Mouse (Mus musculus) MEL (cell line): ENCODE measurements around the gene Gm4858.
A peak's percentile ranks its signal among the peaks of the same experiment; 100 is the strongest.

Source experiments
- CHD2 ChIP-seq: IDR thresholded peaks from 2 replicates; pipeline ENCODE4 v1.6.1; 2011; ENCODE audit warnings: low read length, improper control_type of control experiment
- CTCF ChIP-seq, 3 experiments: IDR thresholded peaks in 2 of 3; conservative IDR thresholded peaks in 1 of 3; 2 replicates each; pipeline ENCODE4 v1.5.1; 2011 to 2012; ENCODE audit warnings: low read length in 3 of 3, low read depth in 2 of 3, mild to moderate bottlenecking in 2 of 3, improper control_type of control experiment in 1 of 3, inconsistent platforms in 1 of 3, mixed read lengths in 1 of 3, moderate library complexity in 1 of 3; ENCODE audit not compliant: control insufficient read depth in 1 of 3, insufficient read depth in 1 of 3, poor library complexity in 1 of 3, severe bottlenecking in 1 of 3
- EP300 ChIP-seq, 2 experiments: IDR thresholded peaks; 2 replicates each; pipeline ENCODE4 v1.6.1; 2011; ENCODE audit warnings: improper control_type of control experiment in 2 of 2, low read length in 2 of 2, low read depth in 1 of 2, mild to moderate bottlenecking in 1 of 2
- JUND ChIP-seq: IDR thresholded peaks from 2 replicates; pipeline ENCODE4 v1.6.1; 2011; ENCODE audit warnings: low read depth, mild to moderate bottlenecking, improper control_type of control experiment, low read length
- MAFK ChIP-seq: IDR thresholded peaks from 2 replicates; pipeline ENCODE4 v1.6.1; 2011; ENCODE audit warnings: low read depth, mild to moderate bottlenecking, low read length, improper control_type of control experiment, borderline replicate concordance
- MXI1 ChIP-seq: IDR thresholded peaks from 2 replicates; pipeline ENCODE4 v1.6.1; 2011; ENCODE audit warnings: mild to moderate bottlenecking, low read depth, low read length, improper control_type of control experiment
- POLR2A ChIP-seq, 2 experiments: IDR thresholded peaks; 2 replicates each; pipeline ENCODE4 v1.6.1; 2011 to 2012; ENCODE audit warnings: low read length in 2 of 2, mild to moderate bottlenecking in 2 of 2, control low read depth in 1 of 2, improper control_type of control experiment in 1 of 2, low read depth in 1 of 2, moderate library complexity in 1 of 2; ENCODE audit not compliant: control insufficient read depth in 1 of 2, insufficient read depth in 1 of 2, poor library complexity in 1 of 2
- SMC3 ChIP-seq: IDR thresholded peaks from 2 replicates; pipeline ENCODE4 v1.6.1; 2011; ENCODE audit warnings: low read depth, low read length, improper control_type of control experiment
- USF2 ChIP-seq, 2 experiments: IDR thresholded peaks; 2 replicates each; pipeline ENCODE4 v1.6.1; 2011 to 2012; ENCODE audit warnings: improper control_type of control experiment in 2 of 2, low read length in 2 of 2, borderline replicate concordance in 1 of 2, inconsistent platforms in 1 of 2, low read depth in 1 of 2, mild to moderate bottlenecking in 1 of 2; ENCODE audit not compliant: insufficient read depth in 1 of 2
- ZC3H11A ChIP-seq: IDR thresholded peaks from 2 replicates; pipeline ENCODE4 v1.6.1; 2012; ENCODE audit warnings: low read depth, mild to moderate bottlenecking, inconsistent platforms, low read length, improper control_type of control experiment

DNA sequence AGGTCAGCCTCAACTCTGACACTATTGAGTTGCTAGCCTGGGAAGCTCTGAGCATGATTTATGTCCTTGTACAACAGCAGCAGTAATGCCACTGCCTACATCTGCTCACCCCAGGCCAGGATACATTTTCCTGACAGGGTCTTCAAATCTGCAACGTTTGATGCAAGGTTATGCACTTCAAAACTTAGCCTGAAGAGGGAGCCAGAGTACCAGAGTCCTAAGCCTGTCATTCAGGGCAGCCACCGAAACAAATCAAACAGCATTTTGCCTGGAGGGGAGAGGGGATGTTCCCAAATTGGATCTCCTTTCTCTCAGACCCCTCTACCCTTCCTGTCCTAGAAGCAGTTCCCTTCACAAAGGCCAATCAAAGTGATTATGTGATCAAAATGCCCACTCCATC is 45.9 kb downstream of the Gm4858 start:
- TF ChIP-seq CTCF (IDR thresholded peaks at IDR 0.05 in 2 of 3, conservative IDR thresholded peaks at IDR 0.05 in 1 of 3; ENCODE audit: control insufficient read depth in 1 of 3, insufficient read depth in 1 of 3, low read depth in 2 of 3, low read length in 3 of 3, poor library complexity in 1 of 3, severe bottlenecking in 1 of 3) (peak; percentile 28 to 51 (median 41); a peak in 4 of 6 replicates), EP300 (IDR thresholded peaks at IDR 0.05; ENCODE audit: low read depth in 1 of 2, low read length in 2 of 2) (no peak), JUND (no peak), CHD2 (no peak), USF2 (IDR thresholded peaks at IDR 0.05; ENCODE audit: borderline replicate concordance in 1 of 2, insufficient read depth in 1 of 2, low read depth in 1 of 2, low read length in 2 of 2) (no peak), ZC3H11A (no peak), POLR2A (IDR thresholded peaks at IDR 0.05; ENCODE audit: control insufficient read depth in 1 of 2, insufficient read depth in 1 of 2, low read depth in 1 of 2, low read length in 2 of 2, poor library complexity in 1 of 2) (no peak), MAFK (no peak), SMC3 (no peak), MXI1 (no peak)
